Mouse (Mus musculus): ENCODE measurements around the gene Tanc1.

Gene Tanc1

GRCm38 (mm10) chr2:59651801-59652200 is 40.0 kb downstream of the Tanc1 start:
- no peak for DNase-seq (ENCODE audit: low spot score)

GRCm38 (mm10) chr2:59652702-59653101 is 40.9 kb downstream of the Tanc1 start:
- no peak for DNase-seq (ENCODE audit: low spot score)

- DNase-seq (ENCODE audit: low spot score), result no peak
Measured at GRCm38 (mm10) chr2:59653306-59654165, 41.7 kb downstream of the Tanc1 start.

- DNase-seq (ENCODE audit: low spot score), result no peak
Measured at GRCm38 (mm10) chr2:59655471-59655870, 43.6 kb downstream of the Tanc1 start.

GRCm38 (mm10) chr2:59656680-59657079 is 44.8 kb downstream of the Tanc1 start:
- no peak for DNase-seq (ENCODE audit: low spot score)

GRCm38 (mm10) chr2:59659686-59660085 is 47.8 kb downstream of the Tanc1 start:
- DNase-seq (ENCODE audit: low spot score), result no peak

GRCm38 (mm10) chr2:59660891-59661805 is 49.3 kb downstream of the Tanc1 start:
- DNase-seq (ENCODE audit: low spot score), result no peak

- no peak for DNase-seq (ENCODE audit: low spot score)
Measured at GRCm38 (mm10) chr2:59664803-59665567, 53.1 kb downstream of the Tanc1 start.

GRCm38 (mm10) chr2:59666533-59666932 is 54.7 kb downstream of the Tanc1 start:
- no peak for DNase-seq (ENCODE audit: low spot score)

- DNase-seq (ENCODE audit: low spot score), result peak; percentile 48
Measured at GRCm38 (mm10) chr2:59670087-59671060, 58.5 kb downstream of the Tanc1 start.

GRCm38 (mm10) chr2:59671671-59672070 is 59.8 kb downstream of the Tanc1 start:
- DNase-seq (ENCODE audit: low spot score), result no peak

GRCm38 (mm10) chr2:59672086-59672485 is 60.2 kb downstream of the Tanc1 start:
- DNase-seq (ENCODE audit: low spot score), result no peak

GRCm38 (mm10) chr2:59672686-59673085 is 60.8 kb downstream of the Tanc1 start:
- no peak for DNase-seq (ENCODE audit: low spot score)

- DNase-seq (ENCODE audit: low spot score), result no peak
Measured at GRCm38 (mm10) chr2:59673351-59673750, 61.5 kb downstream of the Tanc1 start.

- no peak for DNase-seq (ENCODE audit: low spot score)
Measured at GRCm38 (mm10) chr2:59673877-59674276, 62.0 kb downstream of the Tanc1 start.

GRCm38 (mm10) chr2:59675270-59675995 is 63.6 kb downstream of the Tanc1 start:
- DNase-seq (ENCODE audit: low spot score), result no peak

GRCm38 (mm10) chr2:59676041-59676440 is 64.2 kb downstream of the Tanc1 start:
- no peak for DNase-seq (ENCODE audit: low spot score)

- DNase-seq (ENCODE audit: low spot score), result no peak
Measured at GRCm38 (mm10) chr2:59676442-59676841, 64.6 kb downstream of the Tanc1 start.

- DNase-seq (ENCODE audit: low spot score), result no peak
Measured at GRCm38 (mm10) chr2:59679424-59680020, 67.7 kb downstream of the Tanc1 start.

GRCm38 (mm10) chr2:59680736-59681135 is 68.9 kb downstream of the Tanc1 start:
- no peak for DNase-seq (ENCODE audit: low spot score)
